Mouse (Mus musculus) adrenal gland, postnatal 4 days (tissue): ENCODE data around the gene Tmem101. TPM values are rescaled to one million over a fixed set of nuclear protein-coding genes. Genes with fewer than 3 reads are reported as not detected.
"Not testable (repeated sequence)": the region's sequence is repeated elsewhere in the genome, so short reads cannot be mapped to it uniquely, and the experiment has no call there.

Source experiments
- DNase-seq, 2 experiments: peaks; one replicate each; pipeline ENCODE4 v3.0.0; 2021 to 2022; ENCODE audit warnings: low spot score in 2 of 2, mixed read lengths in 2 of 2
- total RNA-seq, 2 experiments: library from RNA; stranded (reverse); gene quantifications; 2 replicates each; pipeline ENCODE4 v1.2.3; 2021

Tmem101 gene
- total RNA-seq, 2 experiments from 2014 or later: 21.8 to 22.5 TPM

DNA sequence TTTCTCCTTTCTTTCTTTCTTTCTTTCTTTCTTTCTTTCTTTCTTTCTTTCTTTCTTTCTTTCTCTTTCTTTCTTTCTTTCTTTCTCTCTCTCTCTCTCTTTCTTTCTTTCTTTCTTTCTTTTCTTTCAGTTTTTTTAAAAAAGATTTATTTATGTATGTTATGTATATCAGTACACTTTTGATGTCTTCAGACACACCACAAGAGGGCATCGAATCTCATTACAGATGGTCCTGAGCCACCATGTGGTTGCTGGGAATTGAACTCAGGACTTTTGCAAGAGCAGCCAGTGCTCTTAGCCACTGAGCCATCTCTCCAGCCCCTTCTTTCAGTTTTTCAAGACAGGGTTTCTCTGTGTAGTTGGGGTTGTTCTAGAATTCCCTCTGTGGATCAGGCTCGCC, 1.8 kb upstream of the Tmem101 start:
- not testable (repeated sequence) for DNase-seq

DNA sequence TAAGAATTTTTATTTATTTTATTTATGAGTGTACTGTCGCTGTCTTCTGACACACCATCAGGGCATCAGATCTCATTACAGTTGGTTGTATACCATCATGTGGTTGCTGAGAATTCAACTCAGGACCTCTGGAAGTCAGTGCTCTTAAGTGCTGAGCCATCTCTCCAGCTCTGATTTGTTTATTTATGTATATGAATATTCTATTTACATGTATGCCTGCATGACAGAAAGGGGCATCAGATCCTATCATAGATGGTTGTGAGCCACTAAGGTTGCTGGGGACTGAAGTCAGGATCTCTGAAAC, 534 bp upstream of the Tmem101 start:
- no peak for DNase-seq

DNA sequence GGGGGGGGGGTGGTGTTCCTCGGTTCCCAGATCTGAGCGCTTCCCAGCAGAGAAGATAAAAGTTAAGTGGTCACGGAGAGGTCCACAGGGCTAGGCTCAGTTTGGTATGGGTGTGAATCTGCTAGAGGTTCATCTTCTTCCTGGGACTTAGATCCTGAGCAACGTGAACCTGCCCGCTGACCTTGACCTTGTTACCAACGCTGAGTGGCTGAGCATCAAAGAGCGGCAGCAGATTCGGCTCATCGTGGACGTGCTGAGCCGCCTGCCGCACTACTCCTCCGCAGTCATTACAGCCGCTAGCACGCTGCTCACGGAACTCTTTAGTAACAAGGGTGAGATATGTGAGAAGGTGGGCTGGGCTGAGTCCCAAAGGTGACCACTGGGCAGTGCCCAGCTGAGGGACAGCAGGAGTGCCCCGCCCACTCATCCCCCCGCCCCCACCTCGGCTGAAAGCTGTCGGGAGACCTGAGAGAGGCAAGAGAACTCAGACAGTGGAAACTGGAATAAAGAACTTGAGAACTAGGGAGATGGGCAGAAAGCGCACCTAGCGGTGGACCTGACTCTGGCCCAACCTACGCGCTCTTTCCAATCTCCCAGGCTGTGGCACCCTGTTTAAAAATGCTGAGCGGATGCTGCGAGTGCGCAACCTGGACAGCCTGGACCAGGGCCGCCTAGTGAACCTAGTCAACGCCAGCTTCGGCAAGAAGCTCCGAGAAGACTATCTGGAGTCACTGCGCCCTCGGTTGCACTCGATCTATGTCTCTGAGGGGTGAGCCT, 8.8 kb downstream of the Tmem101 start:
- DNase-seq: no peak

DNA sequence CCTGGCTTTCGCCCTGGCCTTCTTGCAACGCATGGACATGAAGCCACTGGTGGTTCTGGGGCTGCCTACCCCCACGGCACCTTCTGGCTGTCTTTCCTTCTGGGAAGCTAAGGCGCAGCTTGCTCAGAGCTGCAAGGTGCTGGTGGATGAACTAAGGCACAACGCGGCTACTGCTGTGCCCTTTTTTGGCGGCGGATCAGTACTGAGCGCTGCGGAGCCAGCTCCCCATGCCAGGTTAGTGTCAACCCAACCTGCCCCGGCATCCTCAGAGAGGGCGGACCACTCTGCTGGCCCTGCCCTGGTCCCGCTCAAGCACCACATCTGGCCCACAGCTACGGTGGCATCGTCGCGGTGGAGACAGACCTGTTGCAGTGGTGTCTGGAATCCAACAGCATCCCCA, 9.7 kb downstream of the Tmem101 start:
- DNase-seq: no peak

DNA sequence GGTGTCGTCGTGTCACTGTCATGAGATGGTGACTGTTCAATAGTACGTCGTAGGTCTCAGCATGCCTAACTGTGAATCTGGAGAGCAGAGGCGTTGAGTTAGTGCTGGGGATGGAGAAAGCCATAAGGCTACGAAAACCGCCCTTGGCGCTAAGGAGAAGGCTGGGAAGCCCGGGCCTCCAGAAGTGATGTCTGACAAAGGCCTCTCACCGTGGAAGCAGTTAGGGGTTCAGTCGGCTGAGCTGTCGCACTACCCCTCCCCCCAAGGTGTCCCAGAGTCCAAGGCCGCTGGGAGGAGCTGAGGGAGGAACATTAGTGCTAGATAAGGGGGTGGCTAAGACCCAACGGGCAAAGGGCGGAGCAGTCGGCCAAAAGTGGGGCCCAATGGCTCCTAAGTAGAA, 10.2 kb downstream of the Tmem101 start:
- DNase-seq: no peak

DNA sequence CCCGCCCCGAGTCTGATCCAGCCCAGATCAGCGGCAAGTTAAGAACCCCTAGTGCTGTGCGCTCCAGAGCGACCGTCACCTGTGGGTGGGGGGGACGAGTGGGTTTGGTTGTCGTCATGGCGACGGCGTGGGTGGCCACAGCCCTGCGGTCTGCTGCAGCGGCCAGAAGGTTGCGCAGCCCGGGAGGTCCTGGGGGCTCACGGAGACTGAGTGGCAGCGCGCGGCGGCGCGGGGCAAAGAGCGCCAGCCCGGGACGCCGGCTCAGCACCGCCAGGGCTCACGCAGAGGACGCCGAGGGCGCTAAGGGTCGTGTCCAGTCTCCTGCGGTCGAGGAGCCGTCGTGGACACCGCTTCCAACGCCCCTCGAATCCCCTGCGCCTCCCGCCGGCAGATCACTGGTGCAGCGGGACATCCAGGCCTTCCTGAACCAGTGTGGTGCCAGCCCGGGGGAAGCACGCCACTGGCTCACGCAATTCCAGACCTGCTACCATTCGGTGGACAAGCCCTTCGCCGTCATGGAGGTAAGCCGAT, 10.7 kb downstream of the Tmem101 start, which contains the start of gene Nags:
TSS of gene Nags (plus strand) at position 43 of the 531 bp plus-strand sequence.
- no peak for DNase-seq

DNA sequence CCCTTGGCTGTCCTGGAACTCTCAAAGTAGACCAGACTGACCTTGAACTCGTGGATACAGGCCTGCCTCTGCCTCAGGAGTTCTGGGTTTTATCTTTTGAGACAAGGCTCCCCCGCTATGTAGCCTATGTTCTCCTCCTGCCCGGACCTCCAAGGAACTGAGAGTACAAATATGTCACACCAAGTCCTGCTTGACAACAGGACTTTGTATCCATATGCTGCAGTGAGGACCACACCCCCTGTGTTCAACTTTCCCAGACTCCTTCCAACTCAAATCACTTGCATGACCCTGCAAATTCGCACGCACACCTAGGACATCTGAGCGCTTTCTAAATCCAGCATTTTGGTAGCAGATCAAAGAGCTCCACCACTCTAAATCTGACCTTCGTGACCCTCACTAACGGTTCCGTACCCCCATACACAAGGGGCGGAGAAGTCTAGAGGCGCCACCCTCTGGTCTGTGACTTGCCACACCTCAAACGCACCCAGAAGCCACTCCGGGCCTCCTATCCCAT, 11.2 kb downstream of the Tmem101 start:
- no peak for DNase-seq

DNA sequence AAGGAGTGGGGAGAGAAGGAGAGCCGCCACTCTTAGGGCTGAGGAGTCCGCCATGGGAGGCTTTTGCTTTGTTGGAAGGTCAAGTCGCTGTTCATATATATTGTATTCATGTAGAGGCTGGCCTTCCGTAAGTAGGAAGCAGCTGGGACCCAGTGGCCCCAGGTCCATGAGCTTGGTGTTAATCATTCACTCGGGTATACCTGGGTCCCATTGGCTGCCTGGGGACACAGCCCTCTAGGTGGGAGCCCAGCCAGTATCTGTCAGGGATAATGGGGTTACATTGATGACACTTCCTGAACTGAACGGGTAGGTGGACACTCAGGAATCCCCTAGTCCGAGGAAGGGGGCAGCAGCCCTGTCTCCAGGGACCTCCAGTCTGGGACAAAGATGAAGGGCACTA, 13.8 kb downstream of the Tmem101 start:
- DNase-seq: no peak

DNA sequence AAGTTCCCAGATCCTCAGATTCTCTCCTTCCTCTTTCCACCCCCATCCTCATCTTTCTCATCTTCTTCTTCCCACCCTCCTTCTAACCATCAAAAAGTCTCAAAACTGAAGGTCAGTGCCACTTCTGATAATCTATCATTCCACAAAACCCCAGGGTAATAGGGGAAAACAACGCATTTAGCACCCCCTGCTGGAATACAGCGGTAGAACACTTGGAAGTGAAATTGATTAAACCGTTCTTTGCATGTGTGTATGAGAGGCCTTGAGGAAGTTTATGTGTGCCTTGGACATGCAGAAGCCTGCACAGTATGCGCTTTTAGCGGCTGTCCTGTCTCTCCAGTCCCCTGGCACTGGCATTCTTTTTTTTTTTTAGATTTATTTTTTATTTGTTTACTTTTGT, 15.7 kb downstream of the Tmem101 start:
- no peak for DNase-seq

DNA sequence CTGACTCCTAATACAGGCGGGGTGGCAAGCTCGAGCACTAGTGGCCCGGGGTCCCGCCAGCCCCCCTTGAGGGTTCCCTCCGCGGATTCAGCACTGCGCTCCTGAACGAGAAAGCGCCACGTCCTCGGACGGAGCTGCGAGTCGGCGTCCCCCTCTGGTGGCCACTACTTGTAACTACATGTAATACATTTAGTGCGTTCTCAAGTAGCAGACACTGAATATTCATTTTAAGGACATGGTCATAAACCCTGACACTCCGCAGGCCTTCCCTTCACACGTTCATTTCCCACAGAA, 17.8 kb downstream of the Tmem101 start:
- peak; percentile 38 to 50 for DNase-seq

DNA sequence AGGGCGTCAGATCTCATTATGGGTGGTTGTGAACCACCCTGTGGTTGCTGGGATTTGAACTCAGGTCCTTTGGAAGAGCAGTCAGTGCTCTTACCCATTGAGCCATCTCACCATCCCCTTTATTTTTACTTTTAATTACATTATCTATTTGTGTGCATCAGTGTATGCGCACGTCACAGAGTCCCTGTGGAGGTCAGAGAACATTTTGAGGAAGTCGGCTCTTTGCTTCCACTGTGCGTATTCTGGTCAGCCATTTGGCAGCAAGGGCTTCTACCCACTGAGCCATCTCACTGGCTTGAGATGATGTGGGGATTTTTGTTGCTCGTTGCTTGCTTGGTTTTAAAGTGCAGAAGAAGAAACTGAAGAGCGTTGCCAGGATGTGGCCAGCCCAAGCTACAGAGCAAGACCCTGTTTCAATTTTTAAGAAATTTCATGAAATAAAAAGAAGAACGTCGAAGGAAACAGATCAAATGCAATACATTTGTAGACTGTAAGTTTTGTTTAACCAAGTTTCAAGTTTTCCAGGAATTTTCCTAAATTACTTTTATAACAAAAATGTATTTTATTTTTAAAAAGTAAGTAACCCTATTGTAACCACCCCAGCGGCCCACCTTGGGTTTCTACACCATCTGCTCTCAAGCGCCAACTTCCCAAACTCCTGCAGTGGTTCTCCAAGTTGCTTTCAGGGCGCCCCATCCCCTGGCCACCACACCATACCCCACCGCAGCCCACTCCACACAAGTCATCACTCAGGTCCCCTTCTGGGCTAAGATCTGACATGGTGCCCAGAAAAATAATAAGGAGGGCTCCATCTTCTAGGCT, 18.4 kb downstream of the Tmem101 start:
- no peak for DNase-seq

DNA sequence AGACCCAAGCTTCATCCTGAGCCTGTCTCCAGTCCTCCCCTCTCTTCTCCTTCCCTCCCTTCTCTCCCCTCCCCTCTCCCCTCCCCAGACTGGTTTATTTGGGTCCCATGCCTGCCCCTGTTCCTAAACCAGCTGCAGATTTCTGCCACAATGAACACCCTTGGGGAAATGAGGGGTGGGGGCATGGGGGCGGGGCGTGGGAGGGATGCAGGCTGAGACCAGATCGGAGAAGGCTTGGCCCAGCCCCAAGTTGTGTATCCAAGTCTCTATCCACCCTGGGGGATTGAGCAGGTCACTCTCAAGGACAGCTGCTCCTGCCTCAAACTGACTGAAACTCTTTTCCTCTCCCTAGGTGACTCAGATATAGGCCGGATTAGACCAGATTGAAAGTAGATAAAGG, 21.7 kb downstream of the Tmem101 start:
- DNase-seq: no peak

DNA sequence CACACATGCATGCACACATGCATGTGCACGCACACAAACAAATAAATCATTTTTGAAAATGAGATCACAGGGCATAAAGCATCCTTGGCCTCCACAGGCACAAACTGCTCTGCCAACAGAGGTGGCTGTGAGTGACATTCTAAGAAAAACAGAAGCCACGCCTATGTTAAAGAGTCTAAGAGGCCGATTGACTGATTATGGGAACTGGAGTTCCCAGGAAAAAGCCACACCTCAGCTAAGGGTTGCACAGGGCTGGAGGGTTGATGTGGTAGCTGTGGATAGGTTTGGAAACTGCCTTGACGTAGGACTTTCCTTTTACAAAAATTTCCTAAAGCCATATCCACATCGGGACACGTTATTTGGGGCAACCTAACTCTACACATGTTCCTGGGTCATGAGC, 38.8 kb downstream of the Tmem101 start:
- no peak for DNase-seq

DNA sequence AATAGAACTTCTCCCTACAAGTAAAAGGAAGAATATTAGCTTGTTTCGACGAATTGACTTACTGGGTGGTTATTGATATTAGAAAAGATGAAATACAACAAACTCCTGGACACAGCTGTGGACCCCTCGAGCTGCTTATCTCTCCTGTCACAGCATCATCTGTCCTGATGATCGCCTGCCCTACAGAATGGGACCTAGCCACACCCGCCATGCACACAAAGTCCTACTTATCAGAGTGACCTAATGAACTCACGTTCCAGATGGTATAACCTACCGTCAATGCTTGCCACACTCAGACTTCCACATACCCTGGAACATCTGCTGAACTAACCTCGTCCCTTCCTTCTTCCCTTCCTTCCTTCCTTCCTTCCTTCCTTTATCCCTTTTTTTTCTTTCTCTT, 40.0 kb downstream of the Tmem101 start:
- DNase-seq: no peak

DNA sequence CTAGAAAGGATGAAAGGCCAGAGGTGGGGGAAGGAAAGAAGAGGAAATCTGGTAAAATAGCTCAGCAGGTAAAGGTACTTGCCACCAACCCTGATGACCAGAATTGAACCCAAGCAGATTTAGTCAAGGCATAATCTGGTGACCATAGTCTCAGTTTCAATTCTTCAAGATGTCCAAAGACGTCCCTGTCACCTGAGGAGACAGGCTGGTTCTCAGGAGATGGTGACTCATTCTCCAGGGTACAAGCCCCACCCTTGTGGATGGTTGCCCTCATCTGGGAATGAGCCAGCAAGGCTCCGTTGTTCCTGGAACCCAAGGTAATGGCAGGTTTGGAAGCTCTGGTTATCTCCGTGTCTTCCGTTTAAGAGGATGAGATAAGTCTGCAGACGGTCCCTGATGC, 44.6 kb downstream of the Tmem101 start:
- DNase-seq: no peak

DNA sequence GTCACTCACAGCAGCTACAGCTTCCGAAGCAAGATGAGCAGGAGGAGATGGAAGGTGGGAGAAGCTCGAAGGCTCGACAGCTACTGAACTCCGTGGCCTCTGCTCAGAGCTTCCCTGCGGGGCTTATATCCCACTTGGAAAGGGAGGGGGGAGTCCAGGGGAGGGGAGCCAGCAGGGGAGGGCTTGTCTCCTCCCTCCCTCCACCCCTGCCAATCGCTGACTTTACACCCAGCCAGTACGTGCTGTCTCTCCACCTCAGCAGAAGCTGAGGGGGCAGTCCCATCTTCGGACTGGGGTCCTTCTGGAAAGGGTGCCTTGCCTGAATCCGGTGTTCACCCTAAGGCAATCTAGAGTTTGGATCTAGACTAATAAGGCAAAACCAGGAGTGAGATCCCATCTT, 48.5 kb downstream of the Tmem101 start, which contains the start of gene Pyy:
TSS of gene Pyy (minus strand) at position 101 of the 400 bp plus-strand sequence.
- no peak for DNase-seq

DNA sequence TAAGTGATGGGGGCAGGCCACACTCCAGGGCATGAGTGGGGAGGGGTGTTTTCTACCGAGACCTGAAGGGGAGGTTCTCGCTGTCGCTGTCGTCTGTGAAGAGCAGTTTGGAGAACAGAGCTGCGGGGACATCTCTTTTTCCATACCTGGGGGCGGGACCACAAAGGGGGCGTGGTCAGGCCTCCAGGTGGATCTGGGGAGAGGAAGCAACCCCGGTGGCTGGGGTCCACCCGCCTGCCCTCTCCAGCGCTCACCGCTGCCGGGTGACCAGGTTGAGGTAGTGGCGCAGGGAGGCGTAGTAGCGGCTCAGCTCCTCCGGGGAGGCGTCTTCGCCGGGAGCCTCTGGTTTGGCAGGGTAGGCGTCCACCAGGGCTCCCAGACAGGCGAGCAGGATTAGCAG, 49.3 kb downstream of the Tmem101 start:
- no peak for DNase-seq

Other genes starting within 250 kb of the Tmem101 start
- under 1 TPM; 0.20 to 0.25 TPM for gene Sost, start 189.4 kb downstream of the Tmem101 start, total RNA-seq
- gene Cfap97d1, start 172.1 kb downstream of the Tmem101 start, total RNA-seq: not detected
- gene Dusp3, start 169.4 kb downstream of the Tmem101 start, total RNA-seq: 10 to 100 TPM; 62.2 to 71.6 TPM
- 10 to 100 TPM; 19.2 to 24.4 TPM for gene Mpp3, start 127.9 kb downstream of the Tmem101 start, total RNA-seq
- 10 to 100 TPM; 10.7 to 15.6 TPM for gene Cd300lg, start 114.9 kb downstream of the Tmem101 start, total RNA-seq
- 10 to 100 TPM in 1 of 2 experiments, 1 to 10 TPM in 1; 8.8 to 11.5 TPM for gene Mpp2, start 67.9 kb downstream of the Tmem101 start, total RNA-seq
- 1 to 10 TPM in 1 of 2 experiments, not detected in 1; 7.4 TPM for gene Ppy, start 55.1 kb downstream of the Tmem101 start, total RNA-seq
- gene Pyy, start 48.6 kb downstream of the Tmem101 start, total RNA-seq: 10 to 100 TPM in 1 of 2 experiments, not detected in 1; 25.9 TPM
- gene Nags, start 10.9 kb downstream of the Tmem101 start, total RNA-seq: 1 to 10 TPM; 1.3 to 3.1 TPM
- 10 to 100 TPM; 83.5 to 83.6 TPM for gene Lsm12, start 28.9 kb upstream of the Tmem101 start, total RNA-seq
- gene G6pc3, start 33.2 kb upstream of the Tmem101 start, total RNA-seq: 10 to 100 TPM; 86.3 to 93.3 TPM
- 100 to 1,000 TPM; 123 to 125 TPM for gene Hdac5, start 73.8 kb upstream of the Tmem101 start, total RNA-seq
- 1 to 10 TPM; 4.8 to 6.0 TPM for gene BC030867, start 92.5 kb upstream of the Tmem101 start, total RNA-seq
- gene Asb16, start 112.3 kb upstream of the Tmem101 start, total RNA-seq: under 1 TPM; 0.53 to 0.79 TPM
- gene Tmub2, start 128.5 kb upstream of the Tmem101 start, total RNA-seq: 10 to 100 TPM; 56.5 to 58.3 TPM
- 10 to 100 TPM; 58.3 to 58.7 TPM for gene Atxn7l3, start 140.2 kb upstream of the Tmem101 start, total RNA-seq
- gene Ubtf, start 163.3 kb upstream of the Tmem101 start, total RNA-seq: 100 to 1,000 TPM; 136 to 152 TPM
- gene Slc4a1, start 209.8 kb upstream of the Tmem101 start, total RNA-seq: 100 to 1,000 TPM in 1 of 2 experiments, 10 to 100 TPM in 1; 75.5 to 140 TPM
- gene Rundc3a, start 237.0 kb upstream of the Tmem101 start, total RNA-seq: 10 to 100 TPM; 59.3 to 61.2 TPM